Mouse (Mus musculus): ENCODE data around the gene Arid3c. TPM values are rescaled to one million over a fixed set of nuclear protein-coding genes. Genes with fewer than 3 reads are reported as not detected.

The Arid3c gene
- total RNA-seq, 2 experiments from 2014 or later = not detected

DNA sequence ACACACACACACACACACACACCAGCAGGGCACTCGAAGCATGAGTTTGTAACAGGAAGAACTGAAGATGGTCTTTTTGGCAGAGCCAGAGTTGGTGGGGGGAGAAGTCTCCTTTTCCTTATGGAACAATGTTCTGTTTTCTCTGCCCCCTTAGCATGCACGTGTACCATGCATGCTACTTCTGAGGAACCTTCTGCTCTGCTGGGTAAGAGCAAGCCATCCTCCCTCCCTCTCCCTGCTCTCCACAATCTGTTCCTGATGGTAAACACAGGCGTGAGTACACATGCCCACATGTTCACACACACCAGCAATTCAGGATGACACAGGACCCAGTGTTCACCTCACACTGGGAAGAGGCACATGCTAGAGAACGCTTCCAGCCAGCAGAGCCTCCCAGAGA, 49.8 kb downstream of the Arid3c start:
- no peak for DNase-seq (ENCODE audit: low spot score in 2 of 2)

DNA sequence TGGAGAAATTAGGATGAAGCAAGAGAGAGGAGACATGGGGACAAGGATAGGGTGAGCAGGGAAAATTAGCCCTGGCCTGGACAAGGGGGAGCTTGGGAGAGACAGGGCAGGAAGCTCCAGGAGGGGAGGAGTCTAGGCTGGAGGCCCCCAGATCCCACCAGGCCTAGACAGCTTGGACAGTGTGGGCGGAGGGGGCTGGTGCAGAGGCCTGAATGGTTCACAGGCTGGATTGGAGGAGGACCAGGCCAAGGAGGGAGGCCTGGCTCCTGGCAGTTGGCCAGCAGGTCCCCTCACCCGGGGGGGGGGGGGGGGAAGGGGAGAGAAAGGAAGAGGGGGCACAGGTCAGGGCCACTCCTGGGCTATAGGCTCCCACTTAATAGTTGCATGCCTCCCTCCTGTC, 51.7 kb downstream of the Arid3c start:
- DNase-seq (ENCODE audit: low spot score in 2 of 2) = no peak

DNA sequence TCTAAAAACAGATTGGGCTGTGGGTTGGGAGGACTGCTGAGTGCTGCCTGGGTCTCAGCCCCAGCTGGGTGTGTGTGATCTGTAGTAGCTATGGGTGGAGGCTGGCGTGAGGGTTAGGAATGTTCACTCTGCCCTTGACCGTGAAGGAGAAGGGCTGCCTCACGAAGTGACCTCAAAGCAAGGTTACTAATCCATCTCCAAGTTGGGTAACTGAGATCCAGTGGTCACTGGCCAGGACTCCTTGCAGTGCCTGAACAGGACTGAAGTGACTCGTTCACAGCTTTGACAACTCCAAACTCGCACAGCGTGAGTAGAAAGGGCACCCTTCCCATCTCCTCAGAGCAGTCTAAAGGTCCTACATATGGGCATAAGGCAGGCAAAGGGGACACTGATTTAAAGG, 52.1 kb downstream of the Arid3c start:
- DNase-seq (ENCODE audit: low spot score in 2 of 2) = no peak

GRCm38 (mm10) chr4:41677006-41677629, 53.8 kb downstream of the Arid3c start:
- DNase-seq (ENCODE audit: low spot score in 2 of 2) = no peak

DNA sequence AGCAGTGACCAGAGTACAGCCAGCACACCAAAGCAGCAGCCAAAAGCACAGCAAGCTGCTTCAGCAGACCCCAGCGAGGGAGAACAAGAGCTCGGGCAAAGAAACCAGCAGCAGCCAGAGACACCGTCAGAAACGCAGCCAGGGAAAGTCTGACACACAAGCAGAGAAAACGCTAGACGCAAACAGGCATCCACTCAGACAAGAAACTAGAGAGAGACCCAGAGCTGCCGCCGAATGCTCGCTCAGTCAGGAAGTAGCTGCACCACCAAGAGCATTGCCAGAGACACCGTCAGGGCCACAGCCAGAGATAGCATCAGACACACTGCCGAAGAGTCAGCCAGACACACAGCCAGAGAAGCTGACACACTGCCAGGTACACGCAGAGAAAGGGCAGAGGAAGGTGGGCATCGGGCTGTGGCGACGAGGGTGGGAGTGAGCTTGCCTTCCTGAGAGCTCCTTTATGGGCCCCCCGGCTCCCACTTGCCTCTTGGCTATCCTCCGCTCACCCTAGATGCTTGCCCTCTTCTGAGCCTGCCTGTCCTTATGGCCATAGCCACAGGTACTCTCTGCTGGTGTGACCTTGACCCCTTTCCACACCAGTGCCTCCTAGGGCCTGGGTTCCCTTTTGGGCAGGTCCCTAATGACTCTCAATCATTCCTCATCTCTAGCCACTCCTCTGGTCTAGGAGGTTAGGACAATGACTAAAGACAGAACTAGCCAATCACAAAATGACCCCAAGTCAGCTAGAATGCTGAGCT, 54.5 kb downstream of the Arid3c start:
- DNase-seq (ENCODE audit: low spot score in 2 of 2) = no peak

Other genes starting within 250 kb of the Arid3c start
- 10 to 100 TPM; 44.3 to 45.1 TPM for gene AI464131, start 228.1 kb downstream of the Arid3c start, total RNA-seq (2021)
- gene 1110017D15Rik, start 213.8 kb downstream of the Arid3c start, total RNA-seq (2021) = 10 to 100 TPM in 1 of 2 experiments, 1 to 10 TPM in 1; 4.0 to 10.3 TPM
- 100 to 1,000 TPM; 170 to 187 TPM for gene Fam219a, start 161.6 kb downstream of the Arid3c start, total RNA-seq (2021)
- 10 to 100 TPM in 1 of 2 experiments, 1 to 10 TPM in 1; 7.2 to 13.3 TPM for gene Dnaic1, start 161.4 kb downstream of the Arid3c start, total RNA-seq (2021)
- gene Enho, start 90.8 kb downstream of the Arid3c start, total RNA-seq (2021) = 10 to 100 TPM; 61.0 to 69.8 TPM
- 10 to 100 TPM; 84.4 to 89.5 TPM for gene Cntfr, start 34.1 kb downstream of the Arid3c start, total RNA-seq (2021)
- 10 to 100 TPM; 26.8 to 29.2 TPM for gene Il11ra1, start 31.2 kb downstream of the Arid3c start, total RNA-seq (2021)
- 10 to 100 TPM; 26.7 to 31.1 TPM for gene Rpp25l, start 17.6 kb downstream of the Arid3c start, total RNA-seq (2021)
- 100 to 1,000 TPM; 161 to 163 TPM for gene Dctn3, start 8.0 kb downstream of the Arid3c start, total RNA-seq (2021)
- 10 to 100 TPM; 50.0 to 54.2 TPM for gene Galt, start 24.1 kb upstream of the Arid3c start, total RNA-seq (2021)
- 10 to 100 TPM; 40.2 to 44.2 TPM for gene Sigmar1, start 25.0 kb upstream of the Arid3c start, total RNA-seq (2021)
- 100 to 1,000 TPM; 118 to 125 TPM for gene Ccl27a, start 43.1 kb upstream of the Arid3c start, total RNA-seq (2021)
- not detected for gene Gm21541, start 172.5 kb upstream of the Arid3c start, total RNA-seq (2021)
- gene Gm20878, start 210.4 kb upstream of the Arid3c start, total RNA-seq (2021) = 10 to 100 TPM; 11.7 to 15.9 TPM
- 1 to 10 TPM in 1 of 2 experiments, under 1 TPM in 1; 0.45 to 1.7 TPM for gene Fam205a4, start 234.9 kb upstream of the Arid3c start, total RNA-seq (2021)